Mouse (Mus musculus) testis, adult 2 months (tissue): ENCODE results near the gene Slc12a8. TPM values are rescaled to one million over a fixed set of nuclear protein-coding genes. Genes with fewer than 3 reads are reported as not detected.

Experiments used
- H3K27ac ChIP-seq: fragments of 200-500 bp; 2 replicates; pipeline ENCODE4 v1.5.1; 2012; ENCODE audit warnings: low read depth, low read length; ENCODE audit not compliant: control insufficient read depth, insufficient read depth
- H3K27me3 ChIP-seq: fragments of 200-500 bp; 2 replicates; pipeline ENCODE4 v1.6.1; 2012; ENCODE audit warnings: mild to moderate bottlenecking, low read length, moderate library complexity; ENCODE audit not compliant: control insufficient read depth, insufficient read depth
- H3K36me3 ChIP-seq: fragments of 200-500 bp; 2 replicates; pipeline ENCODE4 v1.6.1; 2012; ENCODE audit warnings: mild to moderate bottlenecking, low read length; ENCODE audit not compliant: control insufficient read depth, insufficient read depth
- H3K4me1 ChIP-seq: fragments of 200-500 bp; 2 replicates; pipeline ENCODE4 v1.6.1; 2012; ENCODE audit warnings: low read length; ENCODE audit not compliant: control insufficient read depth, insufficient read depth
- H3K4me3 ChIP-seq: fragments of 200-500 bp; 2 replicates; pipeline ENCODE4 v1.5.1; 2012; ENCODE audit warnings: low read depth, mild to moderate bottlenecking, low read length, moderate library complexity, mixed read lengths; ENCODE audit not compliant: control insufficient read depth
- CTCF ChIP-seq: fragments of 200-500 bp; IDR thresholded peaks from 2 replicates; pipeline ENCODE4 v1.5.1; 2012; ENCODE audit warnings: low read depth, mild to moderate bottlenecking, inconsistent platforms, low read length, moderate library complexity; ENCODE audit not compliant: control insufficient read depth, insufficient read depth, insufficient replicate concordance
- POLR2A ChIP-seq: fragments of 200-500 bp; IDR thresholded peaks from 2 replicates; pipeline ENCODE4 v1.6.1; 2012; ENCODE audit warnings: low read depth, mild to moderate bottlenecking, inconsistent platforms, low read length, moderate library complexity; ENCODE audit not compliant: control insufficient read depth
- polyA plus RNA-seq: library from polyadenylated mRNA; depleted of rRNA; stranded (reverse); fragments of >200 nt; gene quantifications from 2 replicates; pipeline ENCODE4 v1.2.3, GENCODE M21; 2012

The Slc12a8 gene
- polyA plus RNA-seq, 1 experiment, result 5.7 TPM

DNA sequence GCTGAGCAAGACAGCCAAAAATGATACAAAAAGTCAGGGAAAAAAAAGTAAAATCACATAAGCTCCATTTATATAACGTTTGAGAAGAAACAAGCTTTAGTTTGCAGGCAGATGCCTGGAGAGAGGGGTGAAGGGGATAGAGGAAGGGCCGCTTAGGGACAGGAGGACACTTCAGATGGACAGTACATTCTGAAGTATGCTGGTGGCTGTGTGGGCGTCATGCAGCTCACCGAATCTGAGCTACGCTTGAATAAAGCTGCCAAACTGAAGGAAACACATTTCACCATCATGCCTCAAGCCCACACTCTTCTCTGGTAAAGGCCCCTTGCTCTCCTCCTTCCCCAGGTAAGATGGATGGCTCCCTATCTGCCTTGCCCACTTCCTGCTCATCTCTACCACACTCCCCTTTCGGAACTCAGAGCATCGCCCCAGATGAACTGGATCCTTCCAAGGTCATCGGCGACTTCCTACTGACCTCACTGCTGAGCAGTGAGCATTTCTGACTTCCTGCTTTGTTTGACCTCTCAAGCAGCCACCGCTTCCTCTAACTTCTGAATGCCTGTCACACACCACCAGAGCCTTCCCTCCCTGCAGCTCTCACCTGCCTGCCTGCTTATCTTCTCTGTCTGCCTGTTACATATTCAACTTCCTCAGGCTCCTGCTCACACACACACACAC lies 74.4 kb downstream of the Slc12a8 start:
- TF ChIP-seq POLR2A, result no peak
- no peak for TF ChIP-seq CTCF
- peaks cover 2% of the 10 kb centered on the region; the same call in 1 of the 2 replicates for H3K4me1 ChIP-seq
- no peaks in the 10 kb centered on the region for H3K27me3 ChIP-seq
- H3K27ac ChIP-seq, result no peak overlapping the region
- no peak overlapping the region for H3K4me3 ChIP-seq
- H3K36me3 ChIP-seq, result no peaks in the 10 kb centered on the region

DNA sequence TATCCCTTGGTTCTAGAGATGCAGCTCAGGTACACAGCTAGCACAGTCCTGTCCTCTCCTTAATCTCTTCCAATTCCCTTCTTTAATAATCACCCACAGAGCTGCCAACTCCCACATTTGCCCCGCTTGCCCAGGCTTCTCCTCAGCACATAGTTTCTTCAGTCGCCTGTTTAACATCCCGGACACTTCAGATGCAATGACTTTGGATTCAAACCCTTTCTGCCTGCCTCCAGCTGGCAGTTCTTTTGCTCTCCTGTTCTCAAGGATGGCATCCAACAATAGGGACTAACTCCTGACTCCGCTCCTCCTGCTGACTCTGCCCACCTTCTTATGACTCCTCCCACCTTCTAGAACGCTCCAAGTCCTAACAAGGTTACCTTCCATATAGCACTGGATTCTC lies 75.2 kb downstream of the Slc12a8 start:
- H3K27me3 ChIP-seq, result no peaks in the 10 kb centered on the region
- no peaks in the 10 kb centered on the region for H3K36me3 ChIP-seq
- TF ChIP-seq CTCF, result no peak
- TF ChIP-seq POLR2A, result no peak
- peak overlapping the region; percentile 32; the same call in 1 of the 2 replicates for H3K4me3 ChIP-seq
- no peak overlapping the region for H3K27ac ChIP-seq
- peaks cover 2% of the 10 kb centered on the region; the same call in 1 of the 2 replicates for H3K4me1 ChIP-seq

DNA sequence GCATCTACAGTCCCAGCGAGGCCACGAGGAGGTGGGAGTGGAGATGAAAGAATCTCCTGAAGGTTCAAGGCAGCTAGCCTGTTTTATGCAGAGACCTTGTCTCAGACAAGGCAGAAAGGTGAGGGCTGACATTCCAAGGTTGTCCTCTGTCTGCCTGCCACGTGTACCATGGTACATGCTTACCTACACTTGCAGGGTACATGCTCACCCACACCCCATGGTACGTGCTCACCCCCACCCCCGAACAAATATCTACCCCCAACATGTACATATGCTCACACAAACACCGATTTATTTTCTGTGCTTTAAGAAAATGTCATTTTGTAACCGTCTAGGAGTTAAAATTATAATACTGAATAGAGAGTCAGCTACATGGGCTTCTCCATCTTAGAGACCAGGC lies 76.3 kb downstream of the Slc12a8 start:
- peaks cover 2% of the 10 kb centered on the region; the same call in 1 of the 2 replicates for H3K4me1 ChIP-seq
- H3K27ac ChIP-seq, result no peak overlapping the region
- TF ChIP-seq POLR2A (no peak), CTCF (no peak)

DNA sequence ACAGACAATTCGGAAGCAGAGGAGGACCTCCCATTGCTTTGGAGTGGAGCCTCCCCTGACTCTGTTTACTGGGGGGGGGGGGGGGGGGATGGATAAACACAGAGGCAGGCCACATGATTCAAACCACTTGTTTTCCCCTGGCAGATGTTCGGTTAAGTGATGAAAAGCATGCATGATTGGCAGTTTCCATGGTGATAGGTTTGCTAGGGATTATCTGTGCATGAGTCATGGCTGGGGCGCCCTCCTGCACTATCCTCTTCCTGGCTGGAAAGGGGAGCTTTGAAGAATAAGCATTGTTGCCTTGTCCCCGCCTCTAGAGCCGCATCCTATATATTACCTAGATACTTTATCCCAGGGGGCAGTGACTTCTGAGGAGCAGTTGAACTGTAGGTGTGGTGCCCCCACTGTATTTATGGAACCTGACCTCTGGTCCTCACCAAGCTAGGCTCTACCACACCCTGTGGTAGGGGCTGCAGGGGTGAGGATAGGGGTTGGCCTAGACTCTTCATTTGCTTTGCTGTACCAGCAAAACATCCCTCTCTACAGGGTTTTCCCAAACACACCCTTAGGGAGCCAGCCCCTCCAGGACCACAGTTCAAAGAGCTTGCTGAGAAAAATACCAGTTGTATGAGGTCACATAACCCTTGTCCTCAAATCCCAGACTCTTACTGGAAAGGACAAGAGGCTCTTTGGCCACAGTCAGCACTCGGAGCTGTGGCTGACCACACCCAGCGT lies 77.1 kb downstream of the Slc12a8 start:
- Histone ChIP-seq H3K4me1 (peaks cover 2% of the 10 kb centered on the region; the same call in 1 of the 2 replicates), H3K4me3 (no peak overlapping the region), H3K27me3 (no peaks in the 10 kb centered on the region), H3K36me3 (no peaks in the 10 kb centered on the region), H3K27ac (no peak overlapping the region)
- TF ChIP-seq POLR2A (no peak), CTCF (no peak)

More for the DNA sequence above, 76.3 kb downstream of the Slc12a8 start:
- no peaks in the 10 kb centered on the region for H3K27me3 ChIP-seq
- no peak overlapping the region for H3K4me3 ChIP-seq
- no peaks in the 10 kb centered on the region for H3K36me3 ChIP-seq

DNA sequence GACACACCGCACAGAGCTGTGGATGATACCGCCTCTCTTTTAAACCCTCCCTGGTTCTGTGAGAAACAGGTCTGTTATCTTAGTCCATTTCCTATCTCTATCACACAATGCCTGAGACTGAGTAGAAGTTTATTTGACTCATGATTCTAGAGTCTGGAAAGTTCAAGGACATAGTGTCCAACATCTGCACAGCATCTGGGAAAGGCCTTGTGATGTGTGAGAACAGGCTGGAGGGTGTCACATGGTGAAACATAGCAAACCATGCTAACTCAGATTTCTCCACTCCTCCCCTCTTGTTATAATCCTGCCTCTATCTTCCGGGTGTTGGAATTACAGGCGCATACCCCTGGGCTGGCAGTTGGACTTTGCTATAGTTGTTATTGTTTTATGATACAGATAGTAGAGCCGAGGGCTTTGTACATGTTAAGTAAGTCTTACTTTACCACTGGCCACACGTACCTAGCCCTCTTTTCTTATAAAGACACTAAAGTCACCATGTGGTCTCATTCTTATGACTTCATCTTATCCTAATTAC lies 78.2 kb downstream of the Slc12a8 start:
- H3K36me3 ChIP-seq, result no peaks in the 10 kb centered on the region
- peaks cover 2% of the 10 kb centered on the region; the same call in 1 of the 2 replicates for H3K4me1 ChIP-seq
- no peak overlapping the region for H3K4me3 ChIP-seq
- no peak for TF ChIP-seq CTCF
- TF ChIP-seq POLR2A, result no peak
- no peak overlapping the region for H3K27ac ChIP-seq
- H3K27me3 ChIP-seq, result no peaks in the 10 kb centered on the region

DNA sequence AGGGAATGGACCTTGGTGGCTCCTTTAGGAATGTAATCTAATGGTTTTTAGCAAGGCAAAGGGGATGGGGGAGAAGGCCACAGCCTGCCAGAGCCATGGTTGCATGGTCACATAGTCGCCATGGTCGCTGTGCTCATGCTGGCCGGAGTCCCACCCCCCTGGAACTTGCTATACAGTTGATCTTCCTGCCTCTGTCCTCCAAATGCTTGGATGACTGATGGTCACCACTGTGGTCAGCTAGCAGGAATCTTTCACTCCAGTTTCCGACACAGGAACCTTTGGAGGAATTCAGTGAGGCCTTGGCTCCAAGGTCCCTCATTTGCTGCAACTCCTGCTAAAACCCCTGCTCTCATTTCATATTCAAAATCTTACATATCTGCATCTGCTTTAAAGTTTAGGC lies 79.1 kb downstream of the Slc12a8 start:
- no peak overlapping the region for H3K27ac ChIP-seq
- peaks cover 2% of the 10 kb centered on the region; the same call in 1 of the 2 replicates for H3K4me1 ChIP-seq
- TF ChIP-seq CTCF (no peak), POLR2A (no peak)
- H3K27me3 ChIP-seq, result no peaks in the 10 kb centered on the region
- H3K36me3 ChIP-seq, result no peaks in the 10 kb centered on the region
- H3K4me3 ChIP-seq, result no peak overlapping the region

DNA sequence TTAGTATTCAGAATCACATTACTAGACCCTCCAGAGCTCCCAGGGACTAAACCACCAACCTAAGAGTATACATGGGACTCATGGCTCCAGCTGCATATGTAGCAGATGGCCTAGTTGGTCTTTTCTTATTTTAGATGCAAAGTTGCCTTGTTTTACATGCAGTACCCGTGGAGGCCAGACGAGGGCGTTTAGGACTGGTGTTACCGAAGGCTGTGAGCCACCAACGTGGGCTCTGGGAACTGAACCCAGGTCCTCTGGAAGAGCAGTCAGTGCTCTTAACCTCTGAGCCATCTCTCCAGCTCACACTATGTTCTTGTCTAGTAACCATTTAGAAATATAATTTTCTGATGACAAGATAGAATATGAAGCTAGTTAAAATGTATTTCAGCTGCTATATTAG lies 83.1 kb downstream of the Slc12a8 start:
- no peak overlapping the region for H3K4me3 ChIP-seq
- H3K27me3 ChIP-seq, result no peaks in the 10 kb centered on the region
- H3K4me1 ChIP-seq, result no peaks in the 10 kb centered on the region; the same call in 1 of the 2 replicates
- TF ChIP-seq POLR2A, result no peak
- peak; percentile 44; the same call in 1 of the 2 replicates for TF ChIP-seq CTCF
- no peaks in the 10 kb centered on the region for H3K36me3 ChIP-seq
- H3K27ac ChIP-seq, result no peak overlapping the region
